Mouse (Mus musculus) heart, embryonic 14.5 days (tissue): ENCODE results near the gene Acaca. TPM values are rescaled to one million over a fixed set of nuclear protein-coding genes. Genes with fewer than 3 reads are reported as not detected.

Experiments
- ATAC-seq: fragments of 200-750 bp; cut with Nextera tagmentation; 2 replicates; pipeline ENCODE4 v1.8.0; 2017; ENCODE audit warnings: low read depth, moderate TSS enrichment; ENCODE audit not compliant: insufficient number of reproducible peaks, insufficient read depth, low FRiP score
- H3K27ac ChIP-seq, 2 experiments: fragments of 200-500 bp in 1 of 2; fragments of 300-500 bp in 1 of 2; sonication (generic) in 1 of 2; replicated peaks in 1 of 2; 2 replicates each; pipeline ENCODE4 v1.5.1; 2012 to 2014; ENCODE audit warnings: low read depth in 2 of 2, low read length in 2 of 2, control low read depth in 1 of 2, mild to moderate bottlenecking in 1 of 2, mixed read lengths in 1 of 2; ENCODE audit not compliant: control insufficient read depth in 1 of 2, insufficient read depth in 1 of 2
- H3K27me3 ChIP-seq: fragments of 300-500 bp; sonication (generic); 2 replicates; pipeline ENCODE4 v1.6.1; 2014; ENCODE audit warnings: mild to moderate bottlenecking, low read length, control low read depth; ENCODE audit not compliant: control insufficient read depth, insufficient read depth
- H3K36me3 ChIP-seq: fragments of 300-500 bp; sonication (generic); 2 replicates; pipeline ENCODE4 v1.6.1; 2014; ENCODE audit warnings: mild to moderate bottlenecking, control low read depth, low read length, mixed read lengths; ENCODE audit not compliant: control insufficient read depth, insufficient read depth
- H3K4me1 ChIP-seq, 2 experiments: fragments of 200-500 bp in 1 of 2; fragments of 300-500 bp in 1 of 2; sonication (generic) in 1 of 2; 2 replicates each; pipeline ENCODE4 v1.6.1; 2012 to 2014; ENCODE audit warnings: low read length in 2 of 2, control low read depth in 1 of 2, mixed read lengths in 1 of 2; ENCODE audit not compliant: control insufficient read depth in 2 of 2, insufficient read depth in 2 of 2
- H3K4me2 ChIP-seq: fragments of 300-500 bp; sonication (generic); 2 replicates; pipeline ENCODE4 v1.6.1; 2014; ENCODE audit warnings: mild to moderate bottlenecking, low read length
- H3K4me3 ChIP-seq, 2 experiments: fragments of 200-500 bp in 1 of 2; fragments of 300-500 bp in 1 of 2; sonication (generic) in 1 of 2; 2 replicates each; pipeline ENCODE4 v1.5.1; 2012 to 2014; ENCODE audit warnings: low read length in 2 of 2, mild to moderate bottlenecking in 2 of 2, control low read depth in 1 of 2, low read depth in 1 of 2, moderate library complexity in 1 of 2; ENCODE audit not compliant: control insufficient read depth in 1 of 2, insufficient read depth in 1 of 2
- H3K9ac ChIP-seq: fragments of 300-500 bp; sonication (generic); 2 replicates; pipeline ENCODE4 v1.6.1; 2014; ENCODE audit warnings: mild to moderate bottlenecking, low read length
- H3K9me3 ChIP-seq: fragments of 300-500 bp; sonication (generic); 2 replicates; pipeline ENCODE4 v1.6.1; 2016; ENCODE audit warnings: low read length, control low read depth; ENCODE audit not compliant: control insufficient read depth
- WGBS: fragments of 180-500 bp; shearing (Covaris S2); extraction: QIAGEN DNeasy Blood & Tissue Kit; methylation state at CpG from one replicate; pipeline ENCODE4 v1.1.7; 2014; 5-methylcytosine and 5-hydroxymethylcytosine counted together
- polyA plus RNA-seq: library from polyadenylated mRNA; unstranded; fragments of >200 nt; fragmentation: Nextera tagmentation; extraction: Ambion mirVana; gene quantifications from 2 replicates; pipeline ENCODE4 v1.2.1, GENCODE M21; 2014

Acaca gene
- polyA plus RNA-seq, 1 experiment from 2014 or later: 8.3 TPM

- no peak overlapping the region for H3K4me3 ChIP-seq
- no peaks in the 10 kb centered on the region for H3K9me3 ChIP-seq
- H3K9ac ChIP-seq: no peak overlapping the region
- H3K4me1 ChIP-seq: peaks cover 0 to 8% of the 10 kb centered on the region in 2 experiments; a peak in 2 of 4 replicates
- H3K36me3 ChIP-seq: peaks cover 10% of the 10 kb centered on the region
- H3K27ac ChIP-seq: no peak overlapping the region
- 57% methylated on average over 3 of the region's 3 CpGs for WGBS
- H3K27me3 ChIP-seq: no peaks in the 10 kb centered on the region
- ATAC-seq: no peak
- no peak overlapping the region for H3K4me2 ChIP-seq
Observed at GRCm38 (mm10) chr11:84272574-84272973, 143.1 kb downstream of the Acaca start.

- no peak for ATAC-seq
- no peak overlapping the region for H3K4me2 ChIP-seq
- H3K9ac ChIP-seq: no peak overlapping the region
- no peak overlapping the region for H3K27ac ChIP-seq
- no peaks in the 10 kb centered on the region for H3K9me3 ChIP-seq
- H3K4me1 ChIP-seq: peaks cover 0 to 8% of the 10 kb centered on the region in 2 experiments; a peak in 2 of 4 replicates
- peaks cover 17% of the 10 kb centered on the region for H3K36me3 ChIP-seq
- H3K27me3 ChIP-seq: no peaks in the 10 kb centered on the region
- 76% methylated on average over 5 of the region's 5 CpGs for WGBS
- no peak overlapping the region for H3K4me3 ChIP-seq
Observed at GRCm38 (mm10) chr11:84276979-84277378, 147.5 kb downstream of the Acaca start.

DNA sequence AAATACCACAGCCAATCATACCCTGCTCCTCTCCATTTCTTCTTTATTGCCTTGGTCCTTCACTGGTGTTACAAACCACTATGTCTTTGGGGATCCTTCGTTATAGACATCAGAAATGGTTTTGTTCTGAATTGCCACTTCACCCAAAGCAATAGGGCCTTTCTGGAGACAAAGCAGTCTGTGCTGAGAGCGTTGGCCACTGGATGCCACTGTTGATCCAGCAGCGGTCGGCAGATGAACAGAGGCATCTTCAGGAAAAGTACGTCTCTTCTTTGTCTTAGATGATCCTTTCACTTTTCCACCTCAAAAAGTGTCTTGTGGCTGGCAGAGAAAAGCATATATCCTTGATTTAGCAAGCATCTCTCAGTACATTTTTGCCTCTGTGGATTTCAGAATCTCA, 151.8 kb downstream of the Acaca start:
- no peaks in the 10 kb centered on the region for H3K27me3 ChIP-seq
- H3K36me3 ChIP-seq: peaks cover 14% of the 10 kb centered on the region
- no peak overlapping the region for H3K4me2 ChIP-seq
- peaks cover 2 to 7% of the 10 kb centered on the region in 2 experiments; a peak in 3 of 4 replicates for H3K4me1 ChIP-seq
- WGBS: 69% methylated on average over 5 of the region's 5 CpGs
- no peak overlapping the region for H3K27ac ChIP-seq
- H3K9ac ChIP-seq: no peak overlapping the region
- H3K4me3 ChIP-seq: no peak overlapping the region
- ATAC-seq: no peak
- H3K9me3 ChIP-seq: no peaks in the 10 kb centered on the region

DNA sequence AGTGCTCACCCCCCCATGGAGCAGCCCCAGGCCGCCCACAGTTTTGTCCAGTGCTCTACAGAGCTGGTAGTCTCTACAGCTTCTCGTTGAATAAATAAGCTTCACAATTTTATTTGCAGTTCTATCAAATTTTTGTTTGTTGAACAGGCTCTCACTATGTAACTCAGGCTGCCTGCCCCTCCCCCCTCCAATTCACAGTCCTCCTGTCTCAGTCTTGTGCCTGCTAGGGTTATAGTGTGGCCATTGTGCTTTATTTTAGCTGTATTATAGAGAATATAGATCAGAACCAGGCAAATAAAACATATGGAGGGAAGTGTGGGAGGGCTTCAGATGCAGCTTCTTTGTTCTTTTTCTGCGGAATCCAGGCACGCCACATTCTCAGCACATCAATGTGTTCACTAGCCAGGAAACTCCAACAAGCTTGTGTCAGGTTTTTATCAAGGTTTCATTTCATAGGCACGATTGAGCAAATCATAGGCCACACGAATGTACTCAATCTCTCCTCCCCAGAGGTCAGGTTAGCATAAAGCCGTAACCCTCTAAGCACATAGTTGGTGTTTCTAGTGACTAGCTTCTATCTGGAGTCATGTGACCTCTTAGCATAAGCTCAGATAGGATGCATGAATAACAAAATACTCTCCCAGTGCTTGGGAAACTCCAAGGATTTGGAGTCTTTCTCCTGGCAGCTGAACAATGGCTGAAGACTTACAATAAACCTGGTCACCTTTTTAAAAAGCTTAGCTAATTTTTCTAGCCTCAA, 153.7 kb downstream of the Acaca start:
- WGBS: 66% methylated on average over 7 of the region's 7 CpGs
- Histone ChIP-seq H3K9me3 (no peaks in the 10 kb centered on the region), H3K4me1 (peaks cover 4 to 12% of the 10 kb centered on the region in 2 experiments; a peak in 3 of 4 replicates), H3K27me3 (no peaks in the 10 kb centered on the region), H3K4me3 (no peak overlapping the region), H3K9ac (no peak overlapping the region), H3K4me2 (no peak overlapping the region), H3K27ac (no peak overlapping the region), H3K36me3 (peaks cover 9% of the 10 kb centered on the region; the same call in 1 of the 2 replicates)
- no peak for ATAC-seq

DNA sequence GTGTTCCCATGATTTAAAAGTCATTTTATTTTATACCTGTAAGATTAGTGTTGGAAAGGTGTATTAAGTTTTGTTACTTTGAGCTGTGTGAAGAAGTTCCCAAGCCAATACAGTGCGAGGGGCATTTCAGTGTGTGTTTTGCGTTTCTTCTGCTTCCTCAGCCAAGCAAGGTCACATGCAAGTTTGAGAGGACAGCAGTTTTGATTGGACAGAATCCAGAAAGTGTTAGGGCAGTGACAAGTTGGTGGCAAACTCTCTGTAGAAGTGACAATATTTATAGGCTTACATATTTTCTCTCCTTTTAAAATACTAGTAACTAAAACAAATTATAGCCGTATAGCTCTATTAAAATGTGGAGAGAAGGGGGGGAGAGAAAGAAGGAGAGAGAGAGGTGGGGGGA, 161.3 kb downstream of the Acaca start:
- Histone ChIP-seq H3K4me2 (peak overlapping the region; percentile 33), H3K36me3 (0 out of 2 replicates have a peak, but pooled peaks cover 2% of the 10 kb centered on the region), H3K4me1 (peaks cover 6 to 25% of the 10 kb centered on the region in 2 experiments), H3K27me3 (no peaks in the 10 kb centered on the region), H3K9ac (no peak overlapping the region), H3K9me3 (no peaks in the 10 kb centered on the region), H3K4me3 (no peak overlapping the region), H3K27ac (peak overlapping the region; percentile 4 to 33; a peak in 1 of 4 replicates)
- no peak for ATAC-seq
- 24% methylated on average over 3 of the region's 3 CpGs for WGBS

DNA sequence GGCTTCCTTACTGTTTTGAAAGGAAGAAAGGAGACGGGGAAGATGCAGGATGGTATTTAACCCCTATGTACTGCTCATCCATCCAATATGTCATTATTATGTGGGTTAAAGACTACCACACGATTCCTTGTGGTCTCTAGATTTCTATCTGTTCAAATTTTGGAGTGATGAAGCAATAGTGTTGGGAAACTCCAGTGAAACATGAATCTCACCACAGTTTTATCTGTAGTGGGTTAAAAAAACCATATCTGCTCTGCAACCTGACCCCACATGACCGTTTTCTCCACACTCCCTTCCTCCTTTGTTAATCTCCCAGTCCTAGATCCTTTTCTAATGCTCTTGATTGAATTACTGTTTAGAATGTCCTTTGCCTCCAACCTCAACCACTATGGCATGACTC, 163.1 kb downstream of the Acaca start:
- H3K36me3 ChIP-seq: 0 out of 2 replicates have a peak, but pooled peaks cover 2% of the 10 kb centered on the region
- WGBS: 69% methylated on average over 3 of the region's 3 CpGs
- no peak overlapping the region for H3K4me2 ChIP-seq
- H3K4me1 ChIP-seq: peaks cover 4 to 15% of the 10 kb centered on the region in 2 experiments
- no peak overlapping the region for H3K27ac ChIP-seq
- no peak overlapping the region for H3K9ac ChIP-seq
- no peak for ATAC-seq
- no peaks in the 10 kb centered on the region for H3K27me3 ChIP-seq
- H3K9me3 ChIP-seq: no peaks in the 10 kb centered on the region
- H3K4me3 ChIP-seq: no peak overlapping the region

- H3K27me3 ChIP-seq: no peaks in the 10 kb centered on the region
- H3K4me1 ChIP-seq: peaks cover 4 to 15% of the 10 kb centered on the region in 2 experiments
- no peak for ATAC-seq
- H3K9ac ChIP-seq: no peak overlapping the region
- H3K27ac ChIP-seq: no peak overlapping the region
- no peak overlapping the region for H3K4me3 ChIP-seq
- H3K36me3 ChIP-seq: 0 out of 2 replicates have a peak, but pooled peaks cover 2% of the 10 kb centered on the region
- H3K4me2 ChIP-seq: no peak overlapping the region
- WGBS: 79% methylated on average over 3 of the region's 3 CpGs
- no peaks in the 10 kb centered on the region for H3K9me3 ChIP-seq
Observed at GRCm38 (mm10) chr11:84293288-84293687, 163.8 kb downstream of the Acaca start.
